Mouse (Mus musculus): ENCODE data around the gene Cdc45.
"Not testable (repeated sequence)": the region's sequence is repeated elsewhere in the genome, so short reads cannot be mapped to it uniquely, and the experiment has no call there.

Gene Cdc45

GRCm38 (mm10) chr16:18811468-18812384, at the start of gene Cdc45, which contains the start of gene Ufd1:
TSS of gene Cdc45 (minus strand) at chr16:18811987.
TSS of gene Ufd1 (plus strand) at chr16:18811779.
- DNase-seq (ENCODE audit: low spot score in 2 of 2): peak; percentile 89

- DNase-seq (ENCODE audit: low spot score in 2 of 2): no peak
These were observed 48.4 kb upstream of the Cdc45 start for GRCm38 (mm10) chr16:18860186-18860585.

- peak; percentile 53 to 56 for DNase-seq (ENCODE audit: low spot score in 2 of 2)
These were observed 46.8 kb upstream of the Cdc45 start for GRCm38 (mm10) chr16:18858551-18858950.

DNA sequence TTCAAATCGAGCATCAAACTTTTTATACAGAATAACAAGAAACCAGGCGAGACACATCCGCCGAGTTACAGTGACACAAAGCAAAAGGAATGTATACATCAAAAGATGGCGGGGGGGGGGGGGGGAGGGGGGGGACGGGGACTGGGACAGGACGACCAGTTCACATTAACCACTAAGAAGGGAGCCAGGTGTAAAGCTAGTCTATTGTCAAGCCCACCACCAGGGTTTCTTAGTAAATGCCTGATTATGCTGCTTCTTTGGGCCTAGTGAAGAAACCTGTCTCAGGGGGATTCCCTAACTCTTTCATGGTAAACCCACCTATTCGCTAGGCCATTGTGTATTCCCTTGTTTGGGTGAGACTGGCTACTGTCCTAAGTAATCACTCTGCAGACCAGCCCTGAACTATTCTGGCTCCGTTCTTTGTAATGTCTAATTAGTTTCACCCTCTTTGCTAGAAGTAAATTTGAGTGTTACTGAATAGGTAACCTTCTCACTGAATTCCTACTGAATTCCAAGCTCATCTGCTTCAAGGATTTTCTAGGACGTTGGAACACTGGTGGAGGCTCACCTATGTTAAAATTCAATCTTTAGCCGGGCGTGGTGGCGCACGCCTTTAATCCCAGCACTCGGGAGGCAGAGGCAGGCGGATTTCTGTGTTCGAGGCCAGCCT, 37.9 kb upstream of the Cdc45 start:
- DNase-seq (ENCODE audit: low spot score in 2 of 2): not testable (repeated sequence)

DNA sequence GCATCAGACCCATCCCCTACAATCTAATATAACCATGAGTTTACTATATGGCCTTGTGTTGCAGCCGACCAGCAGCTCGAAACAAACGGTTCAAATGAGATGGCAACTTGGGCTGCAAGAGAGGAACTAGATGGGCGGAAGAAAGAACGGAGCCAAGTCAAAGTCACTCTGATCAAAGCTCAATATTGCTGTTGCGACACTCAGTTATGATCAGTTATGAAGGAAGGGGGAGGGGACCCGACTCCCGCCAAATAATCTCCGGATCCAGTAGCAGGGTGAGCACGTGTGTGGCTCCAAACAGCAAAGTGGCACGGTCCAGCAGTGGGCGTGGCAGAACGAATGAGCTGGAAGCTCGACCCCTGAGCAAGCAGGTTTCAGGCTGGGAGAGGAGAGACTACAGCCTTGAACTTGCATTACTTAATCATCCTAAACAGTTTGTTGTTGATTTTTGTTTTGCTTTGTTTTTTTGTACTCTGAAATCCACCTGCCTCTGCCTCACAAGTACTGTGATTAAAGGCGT, 34.6 kb upstream of the Cdc45 start:
- no peak for DNase-seq (ENCODE audit: low spot score in 2 of 2)

DNA sequence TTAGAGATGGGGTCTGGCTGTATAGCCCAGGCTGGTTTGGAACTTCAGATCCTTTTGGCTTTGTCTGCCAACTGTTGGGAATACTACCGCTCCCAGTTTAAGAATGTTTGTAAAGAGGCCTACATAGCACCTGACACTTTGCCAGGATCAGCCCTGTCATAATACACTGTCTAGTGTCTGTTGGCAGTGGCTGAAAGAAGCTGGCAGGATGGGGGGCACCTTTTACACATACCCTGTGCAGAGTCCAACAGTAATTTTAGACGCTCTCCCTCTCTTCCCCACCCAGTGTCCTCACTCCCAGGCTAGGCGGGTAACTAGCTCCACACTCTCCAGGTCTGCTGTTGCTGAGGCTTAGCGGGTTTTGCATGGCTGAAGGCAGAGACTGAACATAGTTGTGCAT, 26.6 kb upstream of the Cdc45 start:
- no peak for DNase-seq (ENCODE audit: low spot score in 2 of 2)

GRCm38 (mm10) chr16:18836468-18837208, 24.9 kb upstream of the Cdc45 start, which contains the start of the genes 2510002D24Rik and Gm28539:
TSS of gene 2510002D24Rik (plus strand) at chr16:18836578.
TSS of gene Gm28539 (plus strand) at chr16:18836584.
- peak; percentile 90 to 92 for DNase-seq (ENCODE audit: low spot score in 2 of 2)

- no peak for DNase-seq (ENCODE audit: low spot score in 2 of 2)
These were observed 24.3 kb upstream of the Cdc45 start for GRCm38 (mm10) chr16:18836073-18836467.

GRCm38 (mm10) chr16:18833486-18833885, 21.7 kb upstream of the Cdc45 start:
- no peak for DNase-seq (ENCODE audit: low spot score in 2 of 2)

DNA sequence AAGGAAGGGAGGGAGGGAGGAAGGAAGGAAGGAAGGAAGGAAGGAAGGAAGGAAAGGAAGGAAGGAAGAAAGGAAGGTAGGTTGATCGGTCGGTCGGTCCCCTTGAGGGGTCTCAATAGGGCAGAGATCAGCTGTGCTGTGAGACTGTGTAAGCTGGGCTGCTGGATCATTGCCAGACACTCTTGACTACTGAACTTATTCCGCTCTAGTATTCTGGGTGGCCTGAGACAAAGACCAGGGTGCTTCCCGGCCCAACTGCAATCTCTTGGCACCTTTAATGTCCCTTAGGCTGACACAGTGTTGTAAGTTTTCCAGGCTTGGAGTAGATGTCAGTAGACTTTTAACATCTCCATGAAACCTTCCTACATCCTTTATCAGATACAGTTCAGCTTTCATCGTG, 17.3 kb upstream of the Cdc45 start:
- DNase-seq (ENCODE audit: low spot score in 2 of 2): no peak

DNA sequence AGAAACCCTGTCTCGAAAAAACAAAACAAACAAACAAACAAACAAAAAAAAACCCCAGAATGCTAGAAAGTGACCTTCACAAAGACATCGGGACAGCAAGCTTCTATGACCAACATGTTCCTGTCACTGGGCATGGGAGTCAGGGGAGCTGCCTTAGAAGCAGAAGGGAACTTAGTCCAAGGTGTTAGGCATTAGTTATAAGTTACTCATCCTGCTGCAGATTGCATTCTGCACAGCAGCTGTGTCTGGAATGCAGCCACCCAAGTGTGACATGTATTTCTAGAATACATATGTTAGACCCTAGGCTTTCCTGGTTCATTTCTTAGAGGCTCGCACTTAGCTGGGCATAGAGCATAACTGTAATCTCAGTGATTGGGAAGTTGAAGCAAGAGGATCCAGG, 16.8 kb upstream of the Cdc45 start:
- DNase-seq (ENCODE audit: low spot score in 2 of 2): no peak

DNA sequence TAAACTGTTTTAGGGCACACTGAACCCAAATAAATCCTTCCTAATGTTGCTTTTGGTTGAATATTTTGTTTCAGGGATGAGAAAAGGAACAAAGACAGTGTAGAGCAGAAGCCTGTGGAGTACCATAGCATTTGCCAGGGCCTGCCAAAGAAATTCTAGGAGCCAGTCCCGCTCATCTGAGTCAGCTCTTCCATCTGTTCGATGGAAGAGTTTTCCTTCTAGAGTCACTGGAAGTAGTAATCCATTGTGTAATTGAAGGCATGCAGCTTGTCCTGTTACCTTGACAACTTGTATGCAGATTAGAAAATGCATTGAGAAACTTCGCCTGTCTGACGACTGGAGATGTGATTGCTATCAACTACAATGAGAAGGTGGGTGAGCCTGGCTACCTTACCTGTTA, 11.1 kb upstream of the Cdc45 start:
- no peak for DNase-seq (ENCODE audit: low spot score in 2 of 2)

DNA sequence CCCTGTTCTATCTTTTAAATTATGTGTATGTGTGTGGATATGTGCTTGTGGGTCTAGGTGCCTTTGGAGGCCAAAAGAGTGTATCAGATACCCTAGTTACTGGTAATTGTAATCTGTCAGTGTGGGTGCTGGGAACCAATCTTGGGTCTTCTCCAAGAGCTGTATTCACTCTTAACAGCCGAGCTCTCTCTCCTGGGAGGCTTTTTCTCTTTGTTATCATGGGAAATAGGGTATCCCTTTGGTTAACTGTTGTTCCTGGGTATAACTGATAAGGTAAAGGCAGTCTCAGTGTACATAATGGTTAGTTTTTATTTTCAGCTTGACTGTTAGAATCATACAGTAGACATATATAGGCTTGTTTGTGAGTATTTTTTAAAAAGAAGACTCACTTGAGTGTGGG, 10.6 kb upstream of the Cdc45 start:
- no peak for DNase-seq (ENCODE audit: low spot score in 2 of 2)

- no peak for DNase-seq (ENCODE audit: low spot score in 2 of 2)
These were observed 661 bp upstream of the Cdc45 start for GRCm38 (mm10) chr16:18812385-18812910.

- peak in 1 of 2 experiments; percentile 1 for DNase-seq (ENCODE audit: low spot score in 2 of 2)
These were observed 755 bp downstream of the Cdc45 start for GRCm38 (mm10) chr16:18811032-18811431.

DNA sequence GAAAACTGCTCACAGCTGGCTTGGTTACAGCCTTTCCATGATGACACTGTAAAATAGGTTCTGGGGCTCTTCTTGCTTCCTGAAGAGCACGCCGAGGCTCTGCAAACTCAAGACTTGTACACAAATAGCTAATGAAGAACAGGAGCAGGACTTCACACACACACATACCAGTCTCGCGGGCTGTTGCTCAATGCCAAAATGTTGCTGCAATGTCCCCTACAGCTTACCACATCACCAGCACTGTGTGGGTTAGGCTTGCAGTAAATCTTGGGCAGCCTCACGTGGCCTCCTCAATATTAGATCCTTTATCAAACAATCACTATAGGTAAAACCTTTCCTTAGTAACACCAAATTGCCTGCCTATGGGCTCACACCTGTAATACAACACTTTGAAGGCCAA, 2.8 kb downstream of the Cdc45 start:
- DNase-seq (ENCODE audit: low spot score in 2 of 2): no peak

GRCm38 (mm10) chr16:18805746-18806145, 6.0 kb downstream of the Cdc45 start:
- no peak for DNase-seq (ENCODE audit: low spot score in 2 of 2)

GRCm38 (mm10) chr16:18798841-18799240, 12.9 kb downstream of the Cdc45 start:
- no peak for DNase-seq (ENCODE audit: low spot score in 2 of 2)

GRCm38 (mm10) chr16:18798151-18798550, 13.6 kb downstream of the Cdc45 start:
- DNase-seq (ENCODE audit: low spot score in 2 of 2): no peak

- DNase-seq (ENCODE audit: low spot score in 2 of 2): no peak
These were observed 15.1 kb downstream of the Cdc45 start for GRCm38 (mm10) chr16:18796645-18797044.

DNA sequence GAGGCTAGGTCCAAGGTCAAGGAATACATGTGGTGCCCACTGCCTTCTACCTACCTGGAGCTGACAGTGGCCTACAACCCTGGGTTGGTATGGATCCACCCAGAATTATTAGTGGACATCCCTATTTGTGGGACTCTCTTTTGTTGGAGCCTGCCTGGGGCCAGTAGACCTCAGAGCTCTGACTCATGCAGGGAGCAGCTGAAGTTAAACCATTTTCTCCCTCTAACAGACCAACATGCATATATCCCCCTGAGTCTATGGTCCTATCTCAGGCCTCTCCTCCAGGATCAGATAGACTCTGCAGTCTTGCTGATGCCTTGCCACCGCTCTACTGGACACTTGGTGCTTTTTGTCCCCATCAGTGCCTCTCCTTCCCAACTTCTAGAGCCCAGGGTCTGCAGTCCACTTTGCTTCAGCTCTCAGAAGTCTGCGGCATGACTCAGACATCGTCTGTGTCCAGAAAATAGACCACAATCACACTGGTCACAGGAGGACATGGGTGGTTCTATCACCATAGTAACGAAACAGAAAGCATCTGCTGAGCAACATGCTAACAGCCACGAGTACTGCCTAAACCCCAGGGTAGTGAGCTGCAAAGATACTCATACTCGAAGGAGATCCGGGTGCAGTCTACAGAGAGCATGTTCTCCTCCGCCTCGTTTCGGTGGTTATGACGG, 16.4 kb downstream of the Cdc45 start:
- DNase-seq (ENCODE audit: low spot score in 2 of 2): no peak

Measured in natural killer cell, adult 2 months (primary cell).